Mouse (Mus musculus): Measurements from ENCODE around the gene Olfml2b. TPM values are rescaled to one million over a fixed set of nuclear protein-coding genes. Genes with fewer than 3 reads are reported as not detected.

The Olfml2b gene
- total and polyA plus RNA-seq, 3 experiments = not detected

DNA sequence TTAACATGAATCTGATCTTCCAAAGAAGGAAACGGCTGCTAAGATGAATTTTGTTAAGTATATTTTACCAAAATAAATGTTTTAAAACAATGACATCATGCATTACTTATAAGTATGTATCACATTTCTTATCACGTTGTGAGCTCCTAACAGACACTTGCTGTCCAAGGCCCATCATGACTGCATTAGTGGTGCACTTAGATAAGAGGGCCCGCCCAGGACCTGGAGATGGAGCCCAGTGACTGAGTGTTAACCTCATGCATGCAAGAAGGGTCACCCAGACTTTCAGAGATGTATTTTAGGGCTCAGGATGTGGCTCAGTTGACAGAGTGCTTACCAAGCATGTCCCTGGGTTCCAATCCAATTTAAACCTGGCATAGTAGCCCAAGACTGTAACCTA lies 34.0 kb upstream of the Olfml2b start (continued):
- peak; percentile 74 for TF ChIP-seq RCOR1 (IDR thresholded peaks at IDR 0.05; ENCODE audit: low read depth, low read length)
- TF ChIP-seq ZNF384 (IDR thresholded peaks at IDR 0.05; ENCODE audit: low read depth, low read length) = no peak

GRCm38 (mm10) chr1:170610695-170611094 lies 33.6 kb upstream of the Olfml2b start:
- H3K4me1 ChIP-seq (ENCODE audit: control insufficient read depth in 1 of 2, insufficient read depth in 2 of 2, low read length in 2 of 2) = peaks cover 15 to 22% of the 10 kb centered on the region in 2 experiments
- no peak overlapping the region for H3K4me3 ChIP-seq (ENCODE audit: control insufficient read depth in 1 of 2, insufficient read depth in 1 of 2, low read depth in 2 of 2, low read length in 2 of 2)
- peak overlapping the region; percentile 53 for H3K27ac ChIP-seq (ENCODE audit: control insufficient read depth, low read depth, low read length)
- no peaks in the 10 kb centered on the region for H3K27me3 ChIP-seq (ENCODE audit: control insufficient read depth in 1 of 2, insufficient read depth in 2 of 2, low read length in 2 of 2)
- peaks cover 0 to 27% of the 10 kb centered on the region in 2 experiments; a peak in 2 of 4 replicates for H3K36me3 ChIP-seq (ENCODE audit: control insufficient read depth in 1 of 2, insufficient read depth in 2 of 2, low read length in 2 of 2)
- no peak for DNase-seq (ENCODE audit: low read depth, low spot score)
- TF ChIP-seq JUND (IDR thresholded peaks at IDR 0.05; ENCODE audit: low read depth, low read length) (no peak), CHD2 (IDR thresholded peaks at IDR 0.05; ENCODE audit: low read length) (no peak), UBTF (IDR thresholded peaks at IDR 0.05; ENCODE audit: borderline replicate concordance, insufficient read depth, low read depth, low read length) (no peak), TAL1 (IDR thresholded peaks at IDR 0.05; ENCODE audit: low read length) (no peak), POLR2A (IDR thresholded peaks at IDR 0.05; ENCODE audit: control insufficient read depth in 1 of 2, insufficient read depth in 1 of 2, low read depth in 1 of 2, low read length in 2 of 2, poor library complexity in 1 of 2) (no peak), EP300 (IDR thresholded peaks at IDR 0.05; ENCODE audit: low read depth in 1 of 2, low read length in 2 of 2) (no peak), MEF2A (IDR thresholded peaks at IDR 0.05; ENCODE audit: extremely low read depth, insufficient replicate concordance, low read depth, low read length, poor library complexity, severe bottlenecking) (no peak), MYB (IDR thresholded peaks at IDR 0.05; ENCODE audit: low read depth, low read length) (no peak), KAT2A (conservative IDR thresholded peaks at IDR 0.05; ENCODE audit: low read depth, low read length) (no peak), TCF12 (IDR thresholded peaks at IDR 0.05; ENCODE audit: low read depth, low read length) (no peak), POLR2AphosphoS5 (IDR thresholded peaks at IDR 0.05; ENCODE audit: borderline replicate concordance, low read depth, low read length) (no peak), ZNF384 (IDR thresholded peaks at IDR 0.05; ENCODE audit: low read depth, low read length) (no peak), ZMIZ1 (IDR thresholded peaks at IDR 0.05; ENCODE audit: low read depth, low read length) (no peak), SMC3 (IDR thresholded peaks at IDR 0.05; ENCODE audit: low read depth, low read length) (no peak), E2F4 (IDR thresholded peaks at IDR 0.05; ENCODE audit: borderline replicate concordance, low read depth, low read length) (no peak), ETS1 (IDR thresholded peaks at IDR 0.05; ENCODE audit: low read depth, low read length) (no peak), HCFC1 (IDR thresholded peaks at IDR 0.05; ENCODE audit: low read depth, low read length) (no peak), GATA1 (IDR thresholded peaks at IDR 0.05; ENCODE audit: low read depth, low read length) (no peak), RCOR1 (IDR thresholded peaks at IDR 0.05; ENCODE audit: low read depth, low read length) (no peak)
- H3K79me2 ChIP-seq (ENCODE audit: control insufficient read depth, insufficient read depth, low read length, poor library complexity) = no peaks in the 10 kb centered on the region
- H3K9ac ChIP-seq (ENCODE audit: control insufficient read depth, low read depth, low read length, poor library complexity, severe bottlenecking) = no peak overlapping the region
- no peaks in the 10 kb centered on the region for H3K9me3 ChIP-seq (replicated peaks; ENCODE audit: insufficient read depth, low read length)
